Mouse (Mus musculus): ENCODE results near the gene 4932414N04Rik.

DNA sequence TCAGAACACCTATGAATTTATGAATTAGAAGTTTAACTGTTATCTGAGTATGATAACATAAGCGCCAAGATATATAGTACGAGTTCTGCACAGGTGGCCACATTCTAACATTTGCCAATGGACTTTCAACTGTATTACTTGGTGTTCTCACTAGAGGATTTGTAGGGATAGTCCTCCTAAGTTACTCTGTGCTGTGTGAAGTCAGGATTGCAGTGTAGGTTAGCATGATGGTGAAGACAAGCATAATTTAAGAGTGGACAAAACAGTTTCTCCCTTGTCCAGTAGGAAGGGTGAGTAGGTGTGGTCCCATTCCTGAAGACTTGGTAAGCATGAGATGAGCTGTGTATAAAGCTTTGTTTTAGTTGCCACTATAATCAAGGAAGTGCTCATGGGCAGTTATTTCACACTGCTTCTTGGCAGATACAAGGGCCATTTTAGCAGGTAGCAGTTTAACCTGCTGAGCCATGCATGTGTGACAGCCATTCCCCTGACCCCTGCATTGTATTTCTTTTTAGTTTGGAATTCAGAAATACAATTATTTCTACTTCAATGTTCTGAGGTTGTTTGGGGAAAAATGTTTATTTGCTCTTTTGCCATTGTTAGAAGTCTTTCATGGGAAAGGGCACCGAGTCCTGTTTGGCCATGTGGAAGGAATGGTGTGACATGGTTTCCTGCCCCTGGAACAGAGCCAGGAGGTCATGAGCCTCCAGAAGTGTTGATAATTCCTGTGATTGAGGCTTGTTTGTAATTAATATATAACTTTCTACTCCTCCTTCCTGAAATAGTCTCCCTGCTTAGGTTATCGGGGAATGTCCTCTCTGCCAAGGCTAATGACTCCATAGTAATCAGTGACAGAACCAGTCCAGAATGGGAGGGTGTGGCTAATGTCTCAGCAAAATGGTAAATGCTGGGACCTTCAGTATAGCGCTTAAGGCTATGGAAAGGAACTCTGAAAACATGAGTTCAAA is 83.8 kb downstream of the 4932414N04Rik start:
- TF ChIP-seq CTCF (IDR thresholded peaks at IDR 0.05; ENCODE audit: extremely low read depth, insufficient read depth, insufficient read length, insufficient replicate concordance) (no peak), POLR2A (IDR thresholded peaks at IDR 0.05; ENCODE audit: low read depth, low read length) (no peak)
